Mouse (Mus musculus) kidney, postnatal 10 days (tissue): ENCODE measurements around the gene Hist2h3c2.
A peak's percentile ranks its signal among the peaks of the same experiment; 100 is the strongest.
"Not testable (repeated sequence)": the region's sequence is repeated elsewhere in the genome, so short reads cannot be mapped to it uniquely, and the experiment has no call there.

ENCODE experiments used
- DNase-seq: peaks from one replicate; pipeline ENCODE4 v3.0.0; 2021; ENCODE audit warnings: mixed read lengths

Gene Hist2h3c2

DNA sequence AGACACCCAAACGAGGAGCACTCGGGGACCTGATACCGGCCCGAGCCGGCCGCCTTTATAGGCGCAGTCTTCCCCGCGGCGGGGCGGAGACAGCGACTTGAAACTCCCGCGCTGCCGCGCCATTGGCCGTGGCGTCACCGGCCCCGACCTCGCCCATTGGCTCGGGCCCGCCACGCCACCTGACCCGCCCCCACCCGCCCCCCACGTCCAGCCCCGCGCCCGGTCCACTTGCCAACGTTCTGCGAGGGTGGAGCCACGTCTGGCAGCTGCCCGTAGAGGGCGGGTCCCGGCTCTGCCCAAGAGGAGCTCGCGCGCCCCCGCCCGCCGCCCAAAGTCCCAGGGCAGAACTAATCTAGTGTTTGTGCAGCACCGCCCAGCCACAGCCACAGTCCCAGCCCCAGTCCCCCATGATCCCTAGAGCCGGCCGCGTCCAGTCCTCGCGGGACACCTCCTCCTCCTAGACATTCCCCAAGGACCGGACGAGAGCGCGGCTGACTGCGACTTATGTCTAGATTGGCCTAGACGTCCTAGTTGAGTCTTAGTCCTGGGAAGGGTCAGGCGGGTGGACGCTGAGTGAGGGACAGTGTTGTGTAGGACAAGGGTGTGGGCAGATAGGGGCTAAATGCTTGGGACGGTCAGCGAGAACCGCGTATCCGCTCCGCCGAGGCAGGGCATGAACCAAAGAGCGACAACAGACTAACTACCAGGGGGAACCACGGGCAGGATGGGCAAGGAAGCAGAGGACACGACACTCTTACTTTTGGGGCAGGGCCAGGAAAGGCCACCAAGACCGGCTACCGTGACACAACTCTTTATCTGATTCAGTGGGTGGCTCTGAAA, at the start of gene Hist2h3c2:
Hist2h3c2 (minus strand) TSS at position 174 of the 840 bp plus-strand sequence.
- DNase-seq, result peak; percentile 66

GRCm38 (mm10) chr3:96287334-96287733, 48.4 kb upstream of the Hist2h3c2 start:
- not testable (repeated sequence) for DNase-seq

DNA sequence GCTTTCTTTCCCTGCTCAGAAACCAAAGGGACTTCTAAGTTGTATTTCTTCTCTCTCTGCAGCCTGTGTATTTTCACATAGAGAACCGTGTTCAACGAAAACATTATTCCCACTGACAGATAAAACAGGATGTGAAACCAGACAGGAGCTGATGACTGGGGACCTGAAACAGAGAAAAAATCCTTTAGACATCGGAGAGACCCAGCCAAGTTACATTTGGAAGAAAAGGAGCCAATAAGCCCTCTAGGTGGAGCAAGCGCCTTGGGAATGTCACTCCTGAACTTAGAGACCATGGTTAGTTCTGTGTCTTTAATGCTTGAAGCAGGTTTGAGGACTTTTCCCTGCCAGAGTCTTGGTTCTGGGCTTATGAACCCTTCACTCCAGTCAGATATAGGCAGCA, 45.5 kb upstream of the Hist2h3c2 start:
- DNase-seq, result peak; percentile 51

GRCm38 (mm10) chr3:96280660-96281059, 41.7 kb upstream of the Hist2h3c2 start:
- no peak for DNase-seq

- peak; percentile 95 for DNase-seq
These were observed 39.1 kb upstream of the Hist2h3c2 start for GRCm38 (mm10) chr3:96277800-96278624.

DNA sequence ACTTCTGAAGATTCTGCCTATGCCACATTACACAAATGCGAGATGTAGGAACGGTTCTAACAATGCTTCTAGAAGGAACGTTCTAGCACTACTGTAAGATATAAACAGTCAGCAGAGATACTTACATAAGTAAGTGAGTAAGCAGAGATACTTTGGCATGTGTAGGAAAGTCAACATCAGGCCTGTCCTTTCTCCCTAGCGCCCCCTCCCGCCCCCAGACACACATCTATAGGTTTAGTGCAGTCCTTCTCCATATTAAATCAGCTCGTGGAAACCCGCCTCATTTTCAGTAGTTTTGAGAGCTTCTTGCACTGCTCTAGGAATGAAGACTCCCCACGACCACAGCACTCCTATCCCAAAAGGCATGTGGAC, 38.5 kb upstream of the Hist2h3c2 start:
- peak; percentile 62 for DNase-seq

DNA sequence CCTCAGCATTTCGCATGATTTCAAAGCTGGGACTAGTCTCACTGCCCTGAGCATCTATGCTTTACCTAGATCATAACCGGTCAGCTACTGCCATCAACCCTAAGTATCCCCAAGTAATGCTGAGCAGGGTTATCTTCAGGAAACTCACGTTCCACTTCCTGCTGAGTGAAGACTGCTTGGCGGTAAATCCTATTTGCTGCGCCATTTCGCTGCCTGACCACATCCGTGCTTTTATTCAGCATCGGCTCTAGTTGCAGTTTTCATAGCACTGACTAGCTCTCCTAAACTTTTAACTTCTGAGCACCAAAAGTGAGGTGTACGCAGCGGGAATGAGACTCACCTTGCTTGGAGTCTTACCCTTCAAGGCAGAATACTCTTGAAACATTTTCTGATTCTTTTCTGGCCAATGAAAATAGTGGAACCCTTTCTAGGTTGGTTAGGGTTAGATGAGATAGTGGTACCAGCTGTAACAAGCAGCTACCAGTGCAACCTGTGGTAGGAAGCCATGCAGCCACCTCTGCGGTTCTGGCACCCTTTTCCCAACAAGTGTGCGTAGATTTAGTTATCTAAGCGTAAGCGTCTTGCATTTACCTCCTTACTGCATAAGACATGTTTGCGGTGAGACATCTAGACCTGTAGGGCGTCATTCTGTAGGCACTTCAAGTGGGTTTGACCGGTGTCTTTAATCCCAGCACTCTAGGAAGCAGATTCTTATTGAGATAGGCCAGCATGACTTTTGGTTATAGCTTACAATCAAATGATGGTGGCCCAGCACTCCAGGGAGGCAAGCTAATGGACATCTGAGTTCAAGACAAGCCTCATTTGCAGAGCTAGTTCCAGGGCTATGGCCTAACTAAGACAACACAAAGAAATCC, 34.9 kb upstream of the Hist2h3c2 start:
- DNase-seq, result no peak

- peak; percentile 93 for DNase-seq
These were observed 30.9 kb upstream of the Hist2h3c2 start, which contains the start of gene Hist2h2bb for GRCm38 (mm10) chr3:96269511-96270474. Gene Hist2h2bb (plus strand): TSS chr3:96269752.

- not testable (repeated sequence) for DNase-seq
These were observed 29.9 kb upstream of the Hist2h3c2 start for GRCm38 (mm10) chr3:96268776-96269378.

GRCm38 (mm10) chr3:96268051-96268775, 29.3 kb upstream of the Hist2h3c2 start, which contains the start of gene Hist2h3b:
Gene Hist2h3b (plus strand): TSS chr3:96268654.
- DNase-seq, result peak; percentile 86

- no peak for DNase-seq
These were observed 28.6 kb upstream of the Hist2h3c2 start for GRCm38 (mm10) chr3:96267541-96267940.

DNA sequence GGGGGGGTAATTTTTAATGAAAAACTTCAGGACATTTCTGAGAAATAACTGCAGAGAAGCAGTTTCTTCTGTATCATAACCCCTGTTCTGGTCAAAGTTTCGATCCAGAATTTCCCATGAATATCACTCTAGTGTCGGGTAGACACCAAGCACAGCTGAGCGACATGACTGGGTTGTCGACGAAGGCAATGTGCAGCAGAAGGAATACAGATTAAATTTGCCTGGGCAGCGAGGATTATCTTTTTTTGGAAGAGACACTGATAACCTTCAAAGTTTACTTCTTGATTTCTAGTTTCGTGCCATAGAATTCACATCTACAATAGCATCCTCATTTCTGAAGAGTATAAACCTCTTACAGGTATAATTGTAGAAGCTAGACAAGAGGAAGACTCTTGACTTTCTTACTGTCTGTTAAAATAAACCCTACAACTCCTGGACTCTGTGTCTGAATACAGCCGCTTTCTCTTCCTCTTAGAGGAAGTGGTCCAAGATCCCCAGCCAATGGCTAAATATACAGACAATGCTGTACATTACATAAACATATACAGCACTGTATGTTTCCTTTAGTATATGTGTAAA, 27.3 kb upstream of the Hist2h3c2 start:
- DNase-seq, result no peak

DNA sequence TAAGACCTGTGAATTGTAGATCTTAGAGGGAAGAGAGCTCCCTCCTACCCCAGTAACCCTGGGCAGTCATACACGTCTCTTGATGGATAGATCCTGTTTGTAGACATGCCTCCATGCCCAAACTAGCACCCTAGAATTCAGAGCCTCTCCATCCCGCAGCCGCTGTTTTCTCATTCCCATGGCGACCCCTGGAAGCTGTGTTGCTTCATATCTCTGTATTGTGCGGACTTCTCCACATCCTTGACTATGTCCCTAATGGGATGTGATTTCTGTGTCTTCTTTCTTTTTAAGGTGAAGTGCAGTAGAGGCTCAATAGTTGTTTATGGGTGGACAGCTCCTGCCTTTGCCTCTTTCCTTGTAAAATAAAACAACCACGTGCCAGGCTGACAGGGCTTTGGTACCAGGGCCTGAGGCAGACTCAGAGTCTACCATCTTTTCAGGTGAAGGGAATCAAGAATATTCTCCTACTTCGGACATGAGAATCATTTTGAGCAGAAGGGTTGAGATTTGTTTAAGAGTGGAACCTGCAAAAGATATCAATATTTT, 25.6 kb upstream of the Hist2h3c2 start:
- DNase-seq, result no peak

GRCm38 (mm10) chr3:96263558-96264403, 24.9 kb upstream of the Hist2h3c2 start:
- DNase-seq, result peak; percentile 62

- peak; percentile 95 for DNase-seq
These were observed 24.1 kb upstream of the Hist2h3c2 start, which contains the start of gene Hist2h4 for GRCm38 (mm10) chr3:96262979-96263550. Gene Hist2h4 (minus strand): TSS chr3:96263311.

GRCm38 (mm10) chr3:96262216-96262875, 23.4 kb upstream of the Hist2h3c2 start:
- DNase-seq, result peak; percentile 86

DNA sequence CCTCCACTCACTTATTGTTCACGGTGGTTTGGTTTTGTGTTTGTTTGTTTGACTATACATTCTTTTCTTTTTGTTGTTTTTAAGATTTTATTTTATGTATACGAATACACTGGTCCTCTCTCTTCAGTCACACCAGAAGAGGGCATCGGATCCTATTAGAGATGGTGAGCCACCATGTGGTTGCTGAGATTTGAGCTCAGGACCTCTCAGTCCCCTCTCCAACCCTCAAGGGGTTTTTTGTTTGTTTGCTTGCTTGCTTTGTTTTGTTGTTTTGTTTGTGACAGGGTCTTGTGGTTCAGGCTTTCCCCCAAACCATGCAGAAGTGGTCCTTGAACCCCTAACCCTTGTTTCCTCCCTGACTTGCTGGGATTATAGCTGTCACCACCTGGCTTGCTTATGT, 22.7 kb upstream of the Hist2h3c2 start:
- DNase-seq, result no peak
